Mouse (Mus musculus): Measurements from ENCODE around the gene Rasal3.
A peak's percentile ranks its signal among the peaks of the same experiment; 100 is the strongest.

Gene Rasal3

DNA sequence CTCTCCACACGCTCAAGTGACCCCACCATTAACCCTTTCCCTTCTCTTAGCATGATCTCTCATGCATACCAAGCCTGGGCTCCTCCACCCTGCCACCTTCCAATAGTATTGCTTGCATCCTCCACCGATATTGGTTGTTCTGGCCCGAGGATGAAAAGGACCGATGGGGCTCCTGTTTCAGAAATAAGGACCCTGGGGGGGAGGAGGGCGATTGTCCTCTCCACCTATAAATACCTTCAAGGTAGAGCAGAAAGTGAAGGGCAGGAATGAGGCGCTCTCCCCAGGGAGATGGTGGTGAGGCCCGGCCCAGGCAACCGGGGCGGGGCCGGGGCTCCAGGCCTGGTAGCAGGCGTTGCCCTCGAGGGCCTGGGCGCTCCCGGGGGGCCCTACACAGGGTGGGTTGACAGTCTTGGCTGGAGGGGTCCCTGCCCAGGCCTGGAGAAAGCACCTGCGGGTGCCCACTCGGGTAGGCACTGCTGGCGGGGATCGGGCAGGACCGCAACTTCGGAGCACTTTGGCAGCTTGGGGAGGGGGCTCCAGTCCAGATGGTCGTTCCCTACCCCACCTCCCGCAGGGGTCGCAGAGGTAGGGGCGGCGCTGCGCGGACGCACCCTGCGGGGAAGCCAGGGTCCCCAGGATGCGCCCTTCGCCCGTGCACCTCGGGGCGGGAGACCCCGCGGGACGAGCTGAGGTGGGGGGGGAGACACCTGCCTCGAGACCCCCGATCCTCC lies 14.8 kb downstream of the Rasal3 start:
- DNase-seq (ENCODE audit: low spot score), result peak; percentile 31

GRCm38 (mm10) chr17:32387986-32388369 lies 15.4 kb downstream of the Rasal3 start:
- no peak for DNase-seq (ENCODE audit: low spot score)

DNA sequence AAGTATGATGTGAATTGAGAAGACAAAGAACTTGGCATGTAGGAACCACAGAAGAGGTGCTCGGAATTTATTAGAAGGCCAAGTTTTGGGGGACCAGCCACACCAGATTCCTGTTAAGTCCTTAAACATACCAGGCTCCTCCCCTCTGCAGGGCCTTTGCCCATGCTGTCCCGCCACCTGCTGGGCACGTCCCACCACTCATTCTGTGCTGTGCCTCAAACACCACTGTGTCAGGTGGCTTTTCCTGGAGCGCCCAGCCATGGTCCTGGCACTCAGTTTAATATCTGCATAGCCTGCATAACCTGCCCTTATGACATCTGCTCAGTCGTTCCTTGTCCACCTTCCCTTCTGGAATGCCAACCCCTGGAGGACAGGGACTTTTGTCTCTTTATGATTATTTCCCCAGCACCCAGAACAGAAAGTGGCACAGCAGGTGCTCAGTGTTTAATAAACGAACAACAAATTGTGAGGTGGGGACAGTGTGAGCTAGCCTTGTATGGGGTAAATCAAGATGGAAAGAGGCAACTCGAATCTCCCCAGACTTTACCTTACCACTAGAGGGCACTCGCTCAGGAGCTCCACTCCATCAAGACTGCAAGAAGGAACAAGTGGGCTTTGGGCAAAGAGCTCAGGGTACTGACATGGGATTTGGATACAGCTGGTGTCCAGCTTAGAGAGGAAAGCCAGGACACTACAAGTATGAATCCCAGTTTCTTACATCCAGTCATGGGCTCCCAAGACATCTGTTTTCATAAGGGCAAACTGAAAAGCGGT lies 16.5 kb downstream of the Rasal3 start:
- peak; percentile 34 for DNase-seq (ENCODE audit: low spot score)

GRCm38 (mm10) chr17:32383661-32384060 lies 19.7 kb downstream of the Rasal3 start:
- no peak for DNase-seq (ENCODE audit: low spot score)

- no peak for DNase-seq (ENCODE audit: low spot score)
These were observed 20.8 kb downstream of the Rasal3 start for GRCm38 (mm10) chr17:32382576-32382975.

- no peak for DNase-seq (ENCODE audit: low spot score)
These were observed 24.6 kb downstream of the Rasal3 start for GRCm38 (mm10) chr17:32378786-32379185.

DNA sequence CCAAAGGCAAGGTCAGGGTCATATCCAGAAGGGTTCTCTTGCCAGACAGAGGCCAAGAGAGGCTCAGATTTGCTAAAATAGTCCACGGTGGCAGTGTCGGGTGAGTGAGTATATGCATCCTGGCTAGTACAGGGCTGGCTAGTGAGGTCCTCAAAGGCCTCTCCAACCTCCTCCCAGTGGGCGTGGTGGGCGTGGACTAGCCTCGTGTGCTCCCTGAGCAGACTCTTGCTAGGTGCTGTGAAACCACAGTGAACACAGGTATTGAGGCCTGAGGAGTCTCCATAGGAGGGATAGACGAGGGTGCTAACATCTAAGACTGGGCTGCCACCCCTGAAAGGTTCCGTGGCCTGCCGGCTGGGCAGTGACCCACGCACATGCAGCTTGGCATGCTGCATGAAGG lies 26.2 kb downstream of the Rasal3 start:
- DNase-seq (ENCODE audit: low spot score), result no peak

- DNase-seq (ENCODE audit: low spot score), result no peak
These were observed 26.9 kb downstream of the Rasal3 start for GRCm38 (mm10) chr17:32376475-32376874.

DNA sequence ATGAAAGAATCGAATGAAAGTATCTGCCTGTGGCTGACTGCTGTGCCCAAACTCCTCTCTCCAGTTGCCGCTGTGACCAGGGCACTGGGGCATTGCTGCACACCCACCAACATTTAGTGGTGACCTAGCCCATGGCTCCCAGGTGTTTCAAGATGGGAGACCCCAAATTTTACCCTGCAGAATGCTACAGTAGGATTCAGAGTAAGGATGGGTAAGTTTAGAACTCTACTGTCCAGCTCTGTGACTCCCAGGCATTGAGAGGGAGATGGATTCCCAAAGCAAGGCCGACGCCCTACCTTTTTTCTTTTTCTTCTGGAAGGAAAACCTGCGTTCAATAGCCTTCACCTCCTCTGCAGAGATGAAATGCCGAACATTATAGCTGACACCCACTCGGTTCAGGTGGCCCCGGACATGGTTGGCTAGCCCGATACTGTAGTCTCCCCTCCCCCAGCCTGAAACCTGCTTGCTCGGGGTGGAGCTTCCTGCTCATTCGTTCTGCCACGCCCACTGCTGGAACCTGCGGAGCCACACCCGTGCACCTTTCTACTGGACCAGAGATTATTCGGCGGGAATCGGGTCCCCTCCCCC lies 34.3 kb downstream of the Rasal3 start:
- no peak for DNase-seq (ENCODE audit: low spot score)

DNA sequence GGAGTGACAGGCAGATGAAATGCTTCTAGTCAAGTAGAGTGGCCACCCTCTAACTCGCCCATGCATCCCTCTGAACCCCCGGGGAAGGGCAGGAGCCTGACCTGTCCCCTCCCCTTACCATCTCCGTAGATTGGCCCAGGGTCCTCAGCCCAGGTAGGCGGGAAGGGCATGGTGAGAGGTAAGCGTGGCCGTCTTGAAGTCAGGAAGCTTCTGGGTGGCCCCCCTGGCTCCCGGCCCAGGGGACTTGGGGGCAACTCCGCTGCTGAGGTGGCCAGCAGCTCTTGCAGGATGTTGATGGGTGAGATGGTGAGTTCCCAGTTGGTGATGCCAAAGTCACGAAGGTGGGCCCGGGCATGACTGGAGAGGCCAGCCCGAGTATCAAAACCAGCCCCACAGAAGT lies 35.7 kb downstream of the Rasal3 start:
- DNase-seq (ENCODE audit: low spot score), result no peak

DNA sequence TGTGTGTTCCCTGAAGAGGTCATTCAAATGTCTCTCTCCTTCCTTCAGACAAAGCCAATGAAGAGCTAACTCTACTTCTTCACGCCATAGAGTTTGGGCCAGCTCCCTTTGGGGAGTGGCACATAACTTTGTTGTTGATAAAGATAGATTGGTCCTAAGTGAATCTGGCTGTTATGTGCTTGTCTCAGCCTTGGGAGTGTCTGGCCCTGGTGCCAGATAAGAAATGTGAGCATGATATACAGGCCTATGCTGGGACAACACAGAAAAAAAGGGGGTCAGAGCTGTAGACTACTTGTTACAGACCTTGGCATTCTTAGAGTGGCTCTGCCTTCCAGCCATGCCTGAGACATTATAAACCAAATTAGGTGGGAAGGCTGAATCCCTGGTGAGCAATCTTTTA lies 38.1 kb downstream of the Rasal3 start:
- no peak for DNase-seq (ENCODE audit: low spot score)

DNA sequence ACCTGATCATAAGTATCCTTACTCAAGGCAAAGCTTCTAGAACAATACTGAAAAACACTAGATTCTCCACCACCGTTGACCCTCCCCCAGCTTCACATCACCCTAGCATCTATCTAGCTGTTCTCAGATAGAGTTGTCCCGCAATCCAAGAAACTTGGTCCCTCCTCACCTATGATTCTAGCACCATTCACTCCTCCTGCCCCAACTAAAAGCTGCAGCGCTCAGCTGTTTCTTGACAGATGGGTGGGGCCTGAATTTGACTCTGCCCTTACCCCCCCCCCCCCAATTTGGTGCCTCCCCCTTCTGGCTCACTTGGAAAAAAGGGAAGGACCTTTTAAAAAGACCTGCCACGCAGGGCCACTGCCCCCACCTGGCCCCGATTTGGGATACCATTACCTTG lies 38.5 kb downstream of the Rasal3 start:
- no peak for DNase-seq (ENCODE audit: low spot score)

DNA sequence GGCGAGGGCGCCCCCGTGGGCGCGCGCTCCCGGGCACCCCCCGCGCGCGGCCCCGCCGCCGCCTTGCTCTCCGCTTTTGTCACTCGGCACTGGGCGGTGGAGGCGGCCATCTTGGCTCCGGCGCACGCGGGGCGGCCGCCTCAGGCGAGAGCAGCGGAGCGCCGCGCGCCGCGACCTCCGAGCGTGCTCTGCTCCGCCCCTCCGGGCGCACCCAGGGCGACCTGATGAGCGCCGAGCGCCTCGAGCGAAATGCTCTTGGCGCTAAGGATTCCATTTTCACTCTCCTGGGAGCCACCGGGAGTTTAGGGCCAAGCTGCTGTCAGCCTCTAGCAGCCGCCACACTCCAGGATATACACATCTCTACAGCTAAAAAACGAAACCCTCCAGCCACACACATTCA lies 39.1 kb downstream of the Rasal3 start:
- DNase-seq (ENCODE audit: low spot score), result peak; percentile 89

DNA sequence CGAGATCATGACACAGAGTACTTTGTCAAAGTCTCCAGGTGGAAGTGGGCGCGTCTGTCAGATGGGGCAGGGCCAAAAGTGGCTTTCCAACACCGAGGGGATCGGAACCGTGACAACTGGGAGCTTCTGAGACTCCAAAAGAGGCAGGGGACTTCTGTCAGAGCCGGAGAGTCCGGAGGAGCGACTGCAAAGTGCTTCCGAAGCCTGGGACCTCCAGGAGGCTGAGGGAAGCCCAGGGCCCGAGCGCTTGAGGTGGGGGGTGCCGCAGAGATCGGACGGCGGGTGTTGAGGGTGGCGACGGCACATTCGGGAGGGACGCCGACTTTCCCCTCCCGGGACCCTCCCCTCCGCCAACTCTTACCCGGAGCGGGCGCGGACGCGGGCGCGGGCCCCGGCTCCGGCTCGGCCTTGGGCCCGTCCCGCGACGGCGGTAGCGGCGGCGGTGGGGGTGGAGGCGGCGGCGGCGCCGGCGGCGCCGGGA lies 39.5 kb downstream of the Rasal3 start:
- DNase-seq (ENCODE audit: low spot score), result no peak

DNA sequence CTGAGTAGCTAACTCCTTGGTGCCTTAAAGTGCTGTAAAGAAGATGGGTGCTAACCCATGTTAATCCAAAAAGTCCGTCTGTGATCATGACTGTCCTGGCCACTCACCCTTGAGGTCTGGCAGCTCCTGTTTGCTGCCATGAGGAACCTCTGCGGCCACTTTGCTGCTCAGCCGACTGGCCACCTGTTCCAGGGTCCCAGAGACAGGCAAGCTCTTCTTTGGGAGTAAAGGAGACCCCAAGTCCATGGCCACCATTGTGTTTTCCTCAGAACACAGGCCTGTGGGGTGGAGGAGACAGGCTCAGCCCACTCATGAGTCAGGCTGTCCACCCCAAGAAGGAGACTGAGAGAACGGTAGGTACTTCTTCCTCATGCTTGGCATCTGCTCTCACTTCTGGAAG lies 40.7 kb downstream of the Rasal3 start:
- DNase-seq (ENCODE audit: low spot score), result no peak

- no peak for DNase-seq (ENCODE audit: low spot score)
These were observed 43.5 kb downstream of the Rasal3 start for GRCm38 (mm10) chr17:32359928-32360327.

DNA sequence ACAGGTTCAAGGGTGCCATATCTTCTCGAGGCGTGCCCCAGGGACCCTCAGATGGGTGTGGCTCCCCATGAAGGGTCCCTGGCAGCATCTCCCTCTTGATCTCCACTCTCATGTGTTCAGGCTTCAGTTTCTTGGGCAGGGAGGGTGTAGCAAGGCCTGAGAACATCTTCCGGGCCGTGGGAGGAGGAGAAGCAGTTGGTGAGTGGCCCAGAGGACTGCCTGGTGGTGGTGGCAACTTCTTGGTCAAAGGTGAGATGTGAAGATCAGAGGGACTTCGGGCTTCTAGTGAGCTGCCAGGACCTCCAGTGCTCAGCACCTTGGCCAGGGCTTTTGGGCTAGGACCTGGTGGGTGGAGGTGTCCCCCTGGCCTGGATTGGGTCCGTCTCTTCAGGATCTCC lies 44.4 kb downstream of the Rasal3 start:
- no peak for DNase-seq (ENCODE audit: low spot score)

- no peak for DNase-seq (ENCODE audit: low spot score)
These were observed 45.0 kb downstream of the Rasal3 start for GRCm38 (mm10) chr17:32358192-32358942.

GRCm38 (mm10) chr17:32356766-32357760 lies 46.3 kb downstream of the Rasal3 start:
- no peak for DNase-seq (ENCODE audit: low spot score)

DNA sequence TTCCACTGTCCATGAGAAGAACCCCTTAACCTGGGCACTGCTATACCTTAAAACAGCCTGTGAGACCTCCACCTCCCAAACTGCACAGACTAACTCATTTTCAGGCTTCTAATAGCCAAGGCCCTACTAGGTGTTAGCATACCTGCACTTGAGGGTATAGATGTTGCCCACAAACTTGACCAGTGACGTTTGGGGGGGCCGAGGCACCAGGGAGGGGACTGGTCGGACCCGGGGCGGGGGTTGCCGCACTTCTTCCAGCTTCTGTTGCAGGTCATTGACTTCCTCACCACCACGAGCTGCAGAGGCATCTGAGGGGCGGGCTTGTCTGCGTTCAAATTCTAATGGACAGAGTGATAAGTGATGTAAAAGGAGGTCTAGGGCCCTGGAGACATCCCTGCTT lies 47.1 kb downstream of the Rasal3 start:
- no peak for DNase-seq (ENCODE audit: low spot score)

DNA sequence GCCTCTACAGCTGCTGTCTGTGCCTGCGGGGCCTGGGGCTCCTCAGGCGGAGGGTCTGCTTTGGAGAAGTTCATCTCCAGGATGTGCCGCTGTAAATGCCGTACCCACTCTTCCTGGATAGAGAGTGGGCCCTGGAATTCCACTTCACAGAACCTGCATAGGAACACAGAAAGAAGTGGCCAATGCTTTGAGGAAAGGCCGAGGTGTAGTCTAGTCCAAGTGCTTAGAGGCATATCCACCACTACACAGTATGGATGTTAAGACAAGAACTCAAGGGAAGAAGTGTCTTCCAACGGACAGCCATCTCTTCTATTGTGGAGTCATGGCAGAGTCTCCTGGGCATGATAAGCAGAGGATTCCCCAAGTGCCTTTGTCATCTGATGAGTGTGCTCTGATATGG lies 48.4 kb downstream of the Rasal3 start:
- no peak for DNase-seq (ENCODE audit: low spot score)

All from urinary bladder, postnatal 14 days (tissue).